Mouse (Mus musculus): Measurements from ENCODE around the gene Vgll4.
"Not testable (repeated sequence)": the region's sequence is repeated elsewhere in the genome, so short reads cannot be mapped to it uniquely, and the experiment has no call there.

Gene Vgll4

GRCm38 (mm10) chr6:114891272-114891671 is 78.5 kb downstream of the Vgll4 start:
- DNase-seq = no peak

DNA sequence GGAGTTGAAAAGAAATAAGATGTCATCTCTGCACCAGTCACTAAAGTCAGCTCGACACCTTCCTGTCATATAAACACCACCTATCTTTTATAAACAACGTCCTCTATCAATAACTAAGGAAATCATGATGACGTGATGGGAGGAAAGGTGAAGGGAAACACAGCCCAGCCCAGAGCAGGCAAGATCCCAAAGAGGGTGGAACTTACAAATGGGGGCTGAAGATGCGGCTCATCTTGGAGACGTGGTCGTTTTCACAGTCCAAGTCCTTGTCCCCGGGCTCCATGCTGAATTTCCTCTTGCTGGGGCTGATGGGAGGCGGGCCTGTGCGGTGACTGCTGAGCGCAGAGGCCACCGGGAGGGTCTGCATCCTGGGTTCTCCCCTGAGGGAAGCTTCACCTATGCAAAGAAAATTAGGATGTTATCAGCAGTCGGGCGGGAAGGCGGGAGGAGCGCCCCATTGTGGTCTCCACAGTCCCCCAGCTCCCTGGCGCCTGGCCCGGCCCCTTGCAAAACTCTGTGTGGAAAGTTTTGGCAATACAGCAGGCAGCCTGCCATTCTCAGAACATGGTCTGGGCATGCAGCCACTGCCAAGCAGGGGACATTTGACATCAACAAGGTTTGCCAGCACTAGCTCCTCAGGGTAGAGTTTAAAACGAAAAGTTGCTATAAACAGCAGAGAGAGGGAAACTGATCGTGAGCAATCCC is 79.2 kb downstream of the Vgll4 start:
- peak; percentile 80 to 84 for DNase-seq

DNA sequence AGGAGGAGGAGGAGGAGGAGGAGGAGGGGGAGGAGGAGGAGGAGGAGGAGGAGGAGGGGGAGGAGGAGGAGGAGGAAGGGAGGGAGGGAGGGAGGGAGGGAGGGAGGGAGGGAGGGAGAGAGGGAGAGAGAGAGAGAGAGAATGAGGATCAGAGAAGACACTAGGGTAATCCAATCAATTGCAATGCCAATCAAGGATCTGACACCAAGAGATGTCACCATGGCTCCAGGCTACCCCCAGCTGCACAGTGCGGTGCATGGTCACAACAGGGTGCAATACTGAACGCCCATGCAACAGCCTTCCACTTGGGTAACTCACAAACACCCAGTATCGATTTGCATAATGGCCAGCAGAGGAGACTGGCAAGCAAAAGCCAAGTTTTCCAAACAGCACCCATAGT is 79.8 kb downstream of the Vgll4 start:
- DNase-seq = not testable (repeated sequence)

GRCm38 (mm10) chr6:114888922-114889321 is 80.9 kb downstream of the Vgll4 start:
- peak; percentile 49 to 51 for DNase-seq

GRCm38 (mm10) chr6:114886504-114887361 is 83.1 kb downstream of the Vgll4 start:
- DNase-seq = no peak

- no peak for DNase-seq
Observed at GRCm38 (mm10) chr6:114886012-114886411, 83.8 kb downstream of the Vgll4 start.

DNA sequence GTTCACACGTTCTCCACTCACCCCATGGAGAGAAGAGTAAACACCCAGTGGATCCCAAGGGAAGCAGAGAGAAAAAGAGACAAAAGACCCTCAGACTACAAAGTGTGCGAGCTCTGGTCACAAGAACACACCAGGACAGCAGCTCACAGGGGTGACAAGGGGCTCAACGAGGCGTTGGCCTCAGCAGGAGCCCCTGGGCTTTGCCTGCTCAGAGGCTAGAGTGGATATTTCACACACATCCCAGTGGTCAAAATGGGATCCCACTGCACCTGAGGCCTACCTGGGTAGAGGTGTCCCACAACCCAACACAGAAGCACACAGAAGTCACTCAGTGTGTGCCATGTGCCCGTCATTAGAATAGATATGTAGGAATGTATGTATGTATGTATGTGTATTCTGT is 84.7 kb downstream of the Vgll4 start:
- no peak for DNase-seq

DNA sequence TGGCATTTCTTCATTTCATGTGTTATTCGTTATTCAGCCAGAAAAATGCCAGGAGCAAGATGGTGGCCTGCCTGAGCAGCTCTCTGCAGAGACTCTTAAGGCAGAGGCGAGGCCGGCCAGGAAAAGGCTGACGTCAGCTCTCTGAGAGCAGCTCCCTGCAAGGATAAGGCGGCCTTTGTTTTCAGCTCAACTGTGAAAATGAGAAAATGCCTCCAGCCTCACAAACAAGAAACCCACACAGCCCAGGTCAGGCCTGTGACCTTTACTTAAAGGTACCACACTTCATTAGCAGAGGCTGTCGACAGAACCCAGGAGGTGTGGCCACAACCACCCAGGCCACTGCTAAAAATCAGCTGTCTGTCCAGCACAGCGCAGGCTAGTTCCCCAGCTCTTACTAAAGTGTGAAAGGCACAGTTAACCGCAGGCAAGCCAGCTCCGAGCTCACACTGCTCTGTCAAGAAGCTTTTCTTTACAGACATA is 86.5 kb downstream of the Vgll4 start:
- peak; percentile 31 to 34 for DNase-seq

DNA sequence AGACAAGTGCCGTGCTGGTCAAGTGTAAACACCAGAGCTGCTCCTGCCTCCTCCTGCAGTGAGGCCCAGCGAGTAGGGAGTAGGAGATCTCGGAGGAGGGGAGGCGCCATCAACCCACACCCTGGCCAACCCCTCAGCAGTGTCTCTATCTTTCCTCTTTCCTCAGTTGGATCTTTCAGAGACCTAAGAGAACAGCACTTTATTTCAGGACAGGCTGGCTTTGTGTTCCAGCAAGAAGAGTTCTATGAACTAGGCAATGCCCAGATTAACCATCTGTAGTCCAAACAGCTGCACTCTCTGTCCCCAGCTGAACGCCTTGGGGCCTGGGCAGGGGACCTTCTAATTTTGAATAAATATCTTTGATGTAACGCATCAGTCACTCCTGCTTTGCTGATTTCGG is 87.1 kb downstream of the Vgll4 start:
- DNase-seq = no peak

GRCm38 (mm10) chr6:114882212-114882611 is 87.6 kb downstream of the Vgll4 start:
- DNase-seq = no peak

GRCm38 (mm10) chr6:114880798-114881197 is 89.0 kb downstream of the Vgll4 start:
- DNase-seq = no peak

- DNase-seq = no peak
Observed at GRCm38 (mm10) chr6:114878841-114879520, 90.8 kb downstream of the Vgll4 start.

DNA sequence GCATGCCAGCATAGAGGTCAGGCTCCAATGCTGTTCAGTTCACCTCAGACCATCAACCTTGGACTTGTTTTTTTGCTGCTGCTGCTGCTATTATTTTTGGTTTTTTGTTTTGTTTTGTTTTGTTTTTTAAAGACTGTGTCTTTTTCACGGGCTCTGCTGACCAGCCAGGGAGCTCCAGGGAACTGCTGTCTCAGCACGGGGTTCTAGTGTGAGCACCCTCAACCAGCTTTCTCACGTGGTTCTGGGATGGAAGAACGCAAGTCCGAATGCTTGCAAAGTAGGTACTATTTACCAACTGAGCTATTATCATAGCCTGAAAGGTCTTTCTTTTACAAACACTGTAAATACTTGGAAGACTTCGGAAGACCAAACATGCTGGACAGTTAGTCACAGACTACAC is 93.2 kb downstream of the Vgll4 start:
- DNase-seq = no peak

GRCm38 (mm10) chr6:114876033-114876432 is 93.8 kb downstream of the Vgll4 start:
- DNase-seq = no peak

DNA sequence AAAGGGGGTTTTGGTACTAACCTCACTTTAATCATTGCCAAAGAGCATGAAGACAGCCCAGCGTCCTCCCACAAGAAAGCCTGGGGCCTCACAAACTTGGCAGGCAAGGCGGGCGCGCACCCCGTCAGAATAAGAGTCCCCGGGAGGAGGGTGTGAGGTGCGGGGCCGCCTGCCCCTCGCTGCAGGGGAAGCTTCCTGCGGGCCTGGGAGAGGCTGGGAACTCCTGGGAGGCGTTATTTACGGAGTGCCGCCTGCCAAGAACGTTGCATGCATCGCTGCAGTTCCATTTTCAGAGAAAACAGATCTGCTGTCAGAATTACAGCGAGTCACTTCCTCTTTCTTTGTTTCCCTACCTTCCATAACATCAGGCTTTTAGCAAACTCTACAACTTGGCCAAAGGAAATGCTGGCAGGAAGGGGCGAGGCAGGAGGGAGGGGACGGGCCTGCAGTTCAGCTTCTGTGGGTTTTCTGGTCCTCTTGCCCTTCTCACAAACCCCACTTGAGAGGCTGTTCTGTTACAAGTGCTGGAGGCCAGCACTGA is 94.7 kb downstream of the Vgll4 start:
- DNase-seq = peak; percentile 84 to 88

GRCm38 (mm10) chr6:114874138-114874928 is 95.5 kb downstream of the Vgll4 start:
- peak; percentile 29 to 37 for DNase-seq

DNA sequence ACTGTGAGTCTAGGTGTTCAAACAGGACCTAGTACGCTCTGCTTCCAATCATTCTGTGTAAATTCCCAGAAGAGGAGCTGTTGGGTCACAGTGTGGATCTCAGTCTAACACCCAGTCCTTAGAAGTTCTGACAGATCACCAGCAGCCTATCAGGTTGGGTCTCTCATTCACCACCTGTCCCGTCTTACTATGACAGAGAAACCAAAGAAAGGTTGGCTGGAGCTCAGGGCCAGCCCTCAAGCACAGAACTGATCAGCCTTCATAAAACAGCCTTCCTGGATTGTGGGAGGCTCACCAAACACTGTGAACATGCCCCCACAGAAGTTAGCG is 96.0 kb downstream of the Vgll4 start:
- no peak for DNase-seq

- no peak for DNase-seq
Observed at GRCm38 (mm10) chr6:114871010-114871660, 98.7 kb downstream of the Vgll4 start.

DNA sequence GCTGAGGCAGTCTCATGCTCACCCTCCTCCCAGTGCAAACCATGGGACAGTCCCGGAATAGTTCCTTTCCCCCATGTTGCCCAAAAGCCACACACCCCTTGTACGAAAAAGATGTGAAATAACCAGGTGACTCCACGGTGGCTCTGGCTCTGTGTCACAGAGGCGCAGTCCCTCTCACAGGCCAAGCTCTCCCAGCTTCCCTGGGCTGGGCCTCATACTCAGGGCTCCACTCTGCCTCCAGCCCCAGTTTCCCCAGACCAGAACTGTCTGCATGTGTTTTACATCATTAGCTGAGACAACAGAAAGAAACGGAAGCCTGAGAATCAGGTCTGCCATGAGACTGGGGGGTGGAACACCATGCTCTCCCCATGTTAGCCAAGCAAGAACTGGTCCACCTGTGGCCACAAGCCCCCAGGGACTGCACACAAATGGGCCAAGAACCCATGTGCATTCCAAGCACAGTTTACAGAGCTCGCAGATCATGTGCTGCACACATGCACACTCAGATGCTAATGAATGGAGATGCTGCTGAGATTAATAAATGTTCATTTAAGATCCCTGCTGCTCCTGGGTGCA is 100.2 kb downstream of the Vgll4 start:
- DNase-seq = no peak

DNA sequence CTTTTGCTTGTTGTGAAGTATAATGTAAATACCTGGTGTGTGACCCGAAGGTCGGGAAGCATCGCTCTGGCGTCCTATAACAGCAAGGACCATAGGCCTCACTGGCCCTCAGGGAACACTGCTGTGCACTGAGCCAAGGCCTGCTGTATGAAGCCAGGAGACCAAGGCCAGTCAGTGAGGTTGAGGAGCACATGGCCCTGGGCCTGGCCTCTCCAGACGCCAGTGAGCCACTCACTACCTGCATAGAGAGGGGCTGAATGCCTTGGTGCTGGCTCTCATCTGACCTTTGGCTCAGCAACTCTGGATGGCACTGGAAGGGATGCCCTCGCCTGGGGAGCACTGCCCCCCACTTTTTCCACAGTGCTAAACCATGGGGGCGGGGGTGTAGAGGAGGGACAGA is 101.1 kb downstream of the Vgll4 start:
- no peak for DNase-seq

DNA sequence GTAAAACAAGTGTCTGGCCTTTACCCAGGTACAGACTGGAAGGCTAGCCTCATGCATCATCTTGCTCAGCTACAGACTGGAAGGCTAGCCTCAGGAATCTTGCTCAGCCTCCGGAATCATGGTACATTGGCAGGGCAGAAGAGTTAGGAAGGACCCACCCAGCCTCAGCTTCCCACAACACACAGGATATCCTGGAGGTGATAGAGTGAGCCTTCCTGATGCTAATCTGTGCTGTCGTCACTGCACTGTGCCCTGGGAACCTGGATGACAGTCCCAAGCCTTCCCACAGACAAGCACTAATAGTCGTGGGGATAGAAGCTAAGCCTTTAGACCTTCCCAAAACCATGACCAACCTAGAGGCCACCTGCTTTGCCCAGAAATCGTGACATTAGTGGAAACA is 103.2 kb downstream of the Vgll4 start:
- DNase-seq = no peak

DNA sequence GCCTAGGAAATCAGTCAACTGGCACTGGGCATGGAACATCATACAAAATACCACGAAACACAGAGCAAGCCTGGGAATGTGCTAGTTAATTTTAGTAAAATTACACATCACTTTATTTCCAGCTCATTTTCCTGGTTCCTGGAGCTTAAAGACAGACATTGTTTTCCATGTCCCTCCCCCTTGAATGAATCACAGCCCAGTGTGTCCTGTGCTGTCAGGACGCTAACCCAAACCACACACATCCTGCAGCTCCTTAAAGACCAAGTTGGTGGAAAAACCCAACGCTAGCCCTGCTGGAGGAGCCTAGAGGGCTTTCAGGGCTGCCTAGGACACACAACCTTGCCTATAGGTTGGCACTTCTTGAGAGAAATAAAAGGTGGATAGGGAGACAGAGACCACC is 103.7 kb downstream of the Vgll4 start:
- no peak for DNase-seq
